Mouse (Mus musculus) hindbrain, embryonic 11.5 days (tissue): ENCODE data around the gene Arnt2. TPM values are rescaled to one million over a fixed set of nuclear protein-coding genes. Genes with fewer than 3 reads are reported as not detected.

Experiments
- ATAC-seq: fragments of 200-750 bp; cut with Nextera tagmentation; 2 replicates; pipeline ENCODE4 v1.8.0; 2017; ENCODE audit warnings: mild to moderate bottlenecking, moderate TSS enrichment, moderate library complexity; ENCODE audit not compliant: low FRiP score
- DNase-seq: peaks from one replicate; pipeline ENCODE4 v3.0.0-alpha.2; 2015; ENCODE audit warnings: low spot score
- H3K27ac ChIP-seq: fragments of 300-500 bp; sonication (generic); 2 replicates; pipeline ENCODE4 v1.5.1; 2014; ENCODE audit warnings: mild to moderate bottlenecking, low read depth, low read length
- H3K27me3 ChIP-seq: fragments of 300-500 bp; sonication (generic); 2 replicates; pipeline ENCODE4 v1.6.1; 2014; ENCODE audit warnings: mild to moderate bottlenecking, low read length, moderate library complexity, mixed read lengths; ENCODE audit not compliant: control insufficient read depth, insufficient read depth
- H3K36me3 ChIP-seq: fragments of 300-500 bp; sonication (generic); 2 replicates; pipeline ENCODE4 v1.6.1; 2014; ENCODE audit warnings: mild to moderate bottlenecking, low read length, moderate library complexity, mixed read lengths; ENCODE audit not compliant: control insufficient read depth, insufficient read depth
- H3K4me1 ChIP-seq: fragments of 300-500 bp; sonication (generic); replicated peaks from 2 replicates; pipeline ENCODE4 v1.6.1; 2014; ENCODE audit warnings: low read length, mixed read lengths; ENCODE audit not compliant: control insufficient read depth, insufficient read depth
- H3K4me2 ChIP-seq: fragments of 300-500 bp; sonication (generic); replicated peaks from 2 replicates; pipeline ENCODE4 v1.6.1; 2014; ENCODE audit warnings: mild to moderate bottlenecking, low read depth, low read length
- H3K4me3 ChIP-seq: fragments of 300-500 bp; sonication (generic); 2 replicates; pipeline ENCODE4 v1.5.1; 2014; ENCODE audit warnings: low read depth, low read length
- H3K9ac ChIP-seq: fragments of 300-500 bp; sonication (generic); 2 replicates; pipeline ENCODE4 v1.6.1; 2014; ENCODE audit warnings: low read depth, low read length
- H3K9me3 ChIP-seq: fragments of 300-500 bp; sonication (generic); 2 replicates; pipeline ENCODE4 v1.6.1; 2016; ENCODE audit warnings: low read length; ENCODE audit not compliant: control insufficient read depth
- WGBS: fragments of 180-500 bp; shearing (Covaris S2); extraction: QIAGEN DNeasy Blood & Tissue Kit; methylation state at CpG from one replicate; pipeline ENCODE4 v1.1.7; 2014; 5-methylcytosine and 5-hydroxymethylcytosine counted together
- polyA plus RNA-seq: library from polyadenylated mRNA; unstranded; fragments of >200 nt; fragmentation: Nextera tagmentation; extraction: Ambion mirVana; gene quantifications from 2 replicates; pipeline ENCODE4 v1.2.1, GENCODE M21; 2014

Arnt2 gene
- polyA plus RNA-seq, 1 experiment from 2014 or later: 39.5 TPM

GRCm38 (mm10) chr7:84408282-84408681, 1.7 kb downstream of the Arnt2 start:
- Histone ChIP-seq H3K27me3 (no peaks in the 10 kb centered on the region), H3K27ac (no peak overlapping the region), H3K4me2 (peak overlapping the region; percentile 75), H3K4me1 (peaks cover 8% of the 10 kb centered on the region), H3K4me3 (no peak overlapping the region; the same call in 1 of the 2 replicates), H3K9ac (no peak overlapping the region), H3K36me3 (no peaks in the 10 kb centered on the region), H3K9me3 (no peaks in the 10 kb centered on the region)
- DNase-seq (no peak), ATAC-seq (no peak)
- 78% methylated on average over 5 of the region's 5 CpGs for WGBS

GRCm38 (mm10) chr7:84403371-84403770, 6.6 kb downstream of the Arnt2 start:
- Histone ChIP-seq H3K4me1 (peaks cover 7% of the 10 kb centered on the region), H3K27ac (0 out of 2 replicates have a peak overlapping the region, but pooled peaks have one; percentile 25), H3K27me3 (no peaks in the 10 kb centered on the region), H3K4me3 (no peak overlapping the region), H3K9ac (no peak overlapping the region), H3K36me3 (no peaks in the 10 kb centered on the region), H3K9me3 (no peaks in the 10 kb centered on the region), H3K4me2 (no peak overlapping the region)
- DNase-seq: peak; percentile 38
- peak; percentile 80 for ATAC-seq
- 21% methylated on average over 5 of the region's 5 CpGs for WGBS

- H3K4me1 ChIP-seq: peaks cover 7% of the 10 kb centered on the region
- ATAC-seq (peak; percentile 75), DNase-seq (peak; percentile 16)
- H3K4me2 ChIP-seq: no peak overlapping the region
- H3K36me3 ChIP-seq: no peaks in the 10 kb centered on the region
- 42% methylated on average over 9 of the region's 9 CpGs for WGBS
- H3K4me3 ChIP-seq: no peak overlapping the region
- H3K9ac ChIP-seq: no peak overlapping the region
- H3K27ac ChIP-seq: peak overlapping the region; percentile 55; the same call in 1 of the 2 replicates
- no peaks in the 10 kb centered on the region for H3K27me3 ChIP-seq
- H3K9me3 ChIP-seq: no peaks in the 10 kb centered on the region
Measured at GRCm38 (mm10) chr7:84401641-84402455, 8.1 kb downstream of the Arnt2 start.

GRCm38 (mm10) chr7:84397320-84397719, 12.7 kb downstream of the Arnt2 start:
- H3K4me2 ChIP-seq: no peak overlapping the region
- 50% methylated on average over 1 of the region's 1 CpGs for WGBS
- H3K9ac ChIP-seq: no peak overlapping the region
- no peak overlapping the region for H3K27ac ChIP-seq
- H3K27me3 ChIP-seq: no peaks in the 10 kb centered on the region
- no peak for ATAC-seq
- H3K4me1 ChIP-seq: peaks cover under 1% of the 10 kb centered on the region; the same call in 1 of the 2 replicates
- H3K36me3 ChIP-seq: no peaks in the 10 kb centered on the region
- DNase-seq: no peak
- no peaks in the 10 kb centered on the region for H3K9me3 ChIP-seq
- H3K4me3 ChIP-seq: no peak overlapping the region

- DNase-seq: no peak
- no peak overlapping the region for H3K4me3 ChIP-seq
- H3K36me3 ChIP-seq: no peaks in the 10 kb centered on the region
- no peak for ATAC-seq
- H3K4me2 ChIP-seq: no peak overlapping the region
- no peaks in the 10 kb centered on the region for H3K9me3 ChIP-seq
- 96% methylated on average over 3 of the region's 3 CpGs for WGBS
- no peaks in the 10 kb centered on the region for H3K27me3 ChIP-seq
- no peaks in the 10 kb centered on the region for H3K4me1 ChIP-seq
- no peak overlapping the region for H3K9ac ChIP-seq
- no peak overlapping the region for H3K27ac ChIP-seq
Measured at GRCm38 (mm10) chr7:84396581-84396980, 13.4 kb downstream of the Arnt2 start.

DNA sequence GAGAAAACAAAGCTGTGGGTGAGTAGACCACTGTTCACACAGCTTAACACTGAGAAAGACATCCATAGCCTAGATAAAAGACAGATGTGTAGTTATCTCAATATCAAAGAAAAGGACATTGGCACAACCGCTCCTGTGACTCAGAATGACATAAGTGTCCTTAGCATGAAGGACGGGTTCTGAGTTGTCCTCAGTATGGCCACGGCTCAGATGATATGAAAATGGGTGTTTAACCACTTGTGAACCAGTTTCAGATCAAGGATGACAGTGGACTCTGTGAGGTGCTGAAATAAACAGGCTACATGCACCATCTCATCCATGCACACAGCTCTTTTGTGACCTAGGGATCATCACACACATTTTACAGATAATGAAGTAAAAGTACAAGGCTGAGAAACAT, 22.1 kb downstream of the Arnt2 start:
- no peaks in the 10 kb centered on the region for H3K4me1 ChIP-seq
- no peak overlapping the region for H3K4me3 ChIP-seq
- H3K36me3 ChIP-seq: no peaks in the 10 kb centered on the region
- H3K4me2 ChIP-seq: no peak overlapping the region
- no peaks in the 10 kb centered on the region for H3K9me3 ChIP-seq
- H3K27ac ChIP-seq: no peak overlapping the region
- DNase-seq (no peak), ATAC-seq (no peak)
- no peaks in the 10 kb centered on the region for H3K27me3 ChIP-seq
- WGBS: 85% methylated on average over 3 of the region's 3 CpGs
- no peak overlapping the region for H3K9ac ChIP-seq

- Histone ChIP-seq H3K9ac (no peak overlapping the region), H3K4me1 (no peaks in the 10 kb centered on the region), H3K27ac (no peak overlapping the region), H3K4me2 (no peak overlapping the region), H3K36me3 (no peaks in the 10 kb centered on the region), H3K4me3 (no peak overlapping the region), H3K27me3 (no peaks in the 10 kb centered on the region), H3K9me3 (no peaks in the 10 kb centered on the region)
- ATAC-seq (no peak), DNase-seq (no peak)
- 77% methylated on average over 1 of the region's 1 CpGs for WGBS
Measured at GRCm38 (mm10) chr7:84386472-84386871, 23.5 kb downstream of the Arnt2 start.

DNA sequence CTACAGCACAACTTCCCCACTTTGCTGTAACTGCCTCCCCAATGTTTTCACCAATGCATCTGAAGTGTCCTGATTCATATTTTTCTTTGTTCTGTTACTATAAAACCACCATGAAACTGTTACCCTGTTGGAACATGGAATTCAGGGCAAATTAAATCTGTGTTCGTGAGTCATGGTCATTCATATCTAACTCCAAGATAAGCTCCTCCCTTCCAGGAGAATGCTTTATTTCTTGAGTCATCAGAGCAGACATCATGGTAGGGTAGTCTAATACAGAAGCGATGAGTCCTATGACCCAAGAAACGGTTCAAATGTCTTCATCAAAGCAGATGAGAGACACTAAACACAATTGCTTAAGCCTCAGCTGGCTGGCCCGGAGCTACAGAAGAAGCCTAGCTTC, 25.2 kb downstream of the Arnt2 start:
- Histone ChIP-seq H3K27me3 (no peaks in the 10 kb centered on the region), H3K4me2 (no peak overlapping the region), H3K4me3 (no peak overlapping the region), H3K9me3 (no peaks in the 10 kb centered on the region), H3K36me3 (no peaks in the 10 kb centered on the region), H3K27ac (no peak overlapping the region), H3K4me1 (no peaks in the 10 kb centered on the region), H3K9ac (no peak overlapping the region)
- WGBS: 97% methylated on average over 4 of the region's 4 CpGs
- ATAC-seq: no peak
- no peak for DNase-seq

GRCm38 (mm10) chr7:84384086-84384485, 25.9 kb downstream of the Arnt2 start:
- ATAC-seq (no peak), DNase-seq (no peak)
- Histone ChIP-seq H3K9ac (no peak overlapping the region), H3K36me3 (no peaks in the 10 kb centered on the region), H3K27ac (no peak overlapping the region), H3K4me1 (no peaks in the 10 kb centered on the region), H3K9me3 (no peaks in the 10 kb centered on the region), H3K4me2 (no peak overlapping the region), H3K27me3 (no peaks in the 10 kb centered on the region), H3K4me3 (no peak overlapping the region)
- WGBS: 92% methylated on average over 7 of the region's 7 CpGs
